Mouse (Mus musculus) hindbrain, embryonic 16.5 days (tissue): ENCODE measurements around the gene Olfr90. TPM values are rescaled to one million over a fixed set of nuclear protein-coding genes. Genes with fewer than 3 reads are reported as not detected.

Source experiments
- ATAC-seq: fragments of 200-750 bp; cut with Nextera tagmentation; 2 replicates; pipeline ENCODE4 v1.8.0; 2017; ENCODE audit warnings: moderate TSS enrichment, moderate library complexity
- H3K27ac ChIP-seq: fragments of 300-500 bp; sonication (generic); 2 replicates; pipeline ENCODE4 v1.5.1; 2014; ENCODE audit warnings: low read depth, mild to moderate bottlenecking, control low read depth, low read length, moderate library complexity
- H3K27me3 ChIP-seq: fragments of 300-500 bp; sonication (generic); replicated peaks from 2 replicates; pipeline ENCODE4 v1.6.1; 2014; ENCODE audit warnings: low read length; ENCODE audit not compliant: control insufficient read depth, insufficient read depth
- H3K36me3 ChIP-seq: fragments of 300-500 bp; sonication (generic); 2 replicates; pipeline ENCODE4 v1.6.1; 2014; ENCODE audit warnings: mild to moderate bottlenecking, low read length, moderate library complexity, mixed read lengths; ENCODE audit not compliant: control insufficient read depth, insufficient read depth
- H3K4me1 ChIP-seq: fragments of 300-500 bp; sonication (generic); 2 replicates; pipeline ENCODE4 v1.6.1; 2014; ENCODE audit warnings: low read depth, low read length; ENCODE audit not compliant: control insufficient read depth, insufficient read depth
- H3K4me2 ChIP-seq: fragments of 300-500 bp; sonication (generic); 2 replicates; pipeline ENCODE4 v1.6.1; 2014; ENCODE audit warnings: mild to moderate bottlenecking, low read length, control low read depth, moderate library complexity
- H3K4me3 ChIP-seq: fragments of 300-500 bp; sonication (generic); 2 replicates; pipeline ENCODE4 v1.5.1; 2014; ENCODE audit warnings: mild to moderate bottlenecking, low read length, control low read depth, moderate library complexity
- H3K9ac ChIP-seq: fragments of 300-500 bp; sonication (generic); 2 replicates; pipeline ENCODE4 v1.6.1; 2014; ENCODE audit warnings: low read depth, mild to moderate bottlenecking, control low read depth, low read length, moderate library complexity
- H3K9me3 ChIP-seq: fragments of 300-500 bp; sonication (generic); 2 replicates; pipeline ENCODE4 v1.6.1; 2014; ENCODE audit warnings: mild to moderate bottlenecking, low read length, moderate library complexity; ENCODE audit not compliant: control insufficient read depth
- WGBS: fragments of 180-500 bp; shearing (Covaris S2); extraction: QIAGEN DNeasy Blood & Tissue Kit; methylation state at CpG from one replicate; pipeline ENCODE4 v1.1.7; 2014; 5-methylcytosine and 5-hydroxymethylcytosine counted together
- polyA plus RNA-seq: library from polyadenylated mRNA; unstranded; fragments of >200 nt; fragmentation: Nextera tagmentation; extraction: Ambion mirVana; gene quantifications from 2 replicates; pipeline ENCODE4 v1.2.1, GENCODE M21; 2015

The Olfr90 gene
- polyA plus RNA-seq, 1 experiment from 2014 or later, result 0.09 TPM

DNA sequence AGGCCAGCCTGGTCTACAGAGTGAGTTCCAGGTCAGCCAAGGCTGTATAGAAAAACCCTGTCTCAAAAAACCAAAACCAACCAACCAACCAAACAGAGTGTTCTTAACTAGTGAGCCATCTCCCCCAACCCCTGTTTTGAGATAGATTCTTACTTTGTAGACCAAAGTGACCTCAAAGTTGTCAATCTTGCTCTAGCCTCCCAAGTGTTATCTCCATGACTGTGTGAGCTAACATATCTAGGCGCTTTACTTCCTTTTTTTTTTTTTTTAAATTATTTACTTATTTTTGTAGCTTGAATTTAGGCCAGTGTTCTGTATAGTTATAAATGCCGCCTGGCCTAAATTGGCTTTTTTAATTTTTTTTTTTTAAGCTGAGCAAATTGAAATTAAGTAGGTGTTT is 22.3 kb downstream of the Olfr90 start:
- Histone ChIP-seq H3K27ac (no peak overlapping the region), H3K9ac (no peak overlapping the region), H3K9me3 (no peaks in the 10 kb centered on the region), H3K4me2 (no peak overlapping the region), H3K4me1 (no peaks in the 10 kb centered on the region), H3K27me3 (no peaks in the 10 kb centered on the region), H3K36me3 (peaks cover 73% of the 10 kb centered on the region), H3K4me3 (no peak overlapping the region)
- ATAC-seq, result no peak
- 98% methylated on average over 2 of the region's 2 CpGs for WGBS

DNA sequence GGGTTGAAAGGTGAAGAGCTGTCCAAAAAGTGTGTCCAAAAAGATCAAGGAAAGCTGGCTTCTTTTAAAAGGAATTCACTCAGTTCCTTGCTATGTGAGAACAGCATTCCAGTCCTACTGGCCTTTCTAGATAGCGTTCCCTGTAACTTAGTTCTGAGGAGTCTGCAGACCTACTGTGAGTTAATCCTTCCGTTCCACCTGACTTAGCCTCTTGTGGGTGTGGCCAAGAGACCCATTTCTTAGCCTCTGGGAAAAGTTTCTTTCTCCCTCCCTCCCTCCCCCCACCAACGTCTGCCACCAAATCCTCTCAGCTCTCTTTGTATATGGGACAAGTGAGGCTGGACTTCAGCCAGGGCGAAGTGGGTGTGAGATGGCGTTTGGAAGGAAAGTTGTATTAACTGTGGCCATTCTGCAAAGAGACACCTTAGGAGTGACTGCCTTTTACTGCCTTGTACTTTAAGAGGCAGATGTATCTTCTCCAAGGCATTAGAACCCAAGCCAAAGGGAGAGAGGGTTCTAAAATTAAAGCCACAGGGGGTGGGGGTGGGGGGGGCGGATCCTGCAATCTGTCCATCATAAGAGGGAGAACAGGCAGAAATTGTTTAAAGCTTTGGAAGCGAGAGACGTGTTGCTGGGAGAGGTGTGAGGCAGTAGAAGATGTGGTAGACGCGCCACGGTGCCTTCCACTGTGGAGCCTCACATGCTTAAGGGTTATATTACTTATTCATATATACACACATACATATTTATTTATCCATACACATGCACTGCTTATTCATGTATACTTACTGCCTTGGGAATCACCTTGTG is 24.4 kb downstream of the Olfr90 start:
- no peak for ATAC-seq
- H3K36me3 ChIP-seq, result peaks cover 57% of the 10 kb centered on the region
- no peaks in the 10 kb centered on the region for H3K4me1 ChIP-seq
- no peaks in the 10 kb centered on the region for H3K9me3 ChIP-seq
- no peak overlapping the region for H3K4me3 ChIP-seq
- no peak overlapping the region for H3K9ac ChIP-seq
- WGBS, result 69% methylated on average over 11 of the region's 11 CpGs
- H3K4me2 ChIP-seq, result no peak overlapping the region
- no peak overlapping the region for H3K27ac ChIP-seq
- no peaks in the 10 kb centered on the region for H3K27me3 ChIP-seq

- Histone ChIP-seq H3K4me3 (no peak overlapping the region), H3K27ac (no peak overlapping the region), H3K4me2 (no peak overlapping the region), H3K27me3 (no peaks in the 10 kb centered on the region), H3K9me3 (no peaks in the 10 kb centered on the region), H3K9ac (no peak overlapping the region), H3K36me3 (peaks cover 52% of the 10 kb centered on the region), H3K4me1 (no peaks in the 10 kb centered on the region)
- 75% methylated on average over 10 of the region's 10 CpGs for WGBS
- no peak for ATAC-seq
Measured at GRCm38 (mm10) chr17:37063063-37063462, 25.2 kb downstream of the Olfr90 start.

DNA sequence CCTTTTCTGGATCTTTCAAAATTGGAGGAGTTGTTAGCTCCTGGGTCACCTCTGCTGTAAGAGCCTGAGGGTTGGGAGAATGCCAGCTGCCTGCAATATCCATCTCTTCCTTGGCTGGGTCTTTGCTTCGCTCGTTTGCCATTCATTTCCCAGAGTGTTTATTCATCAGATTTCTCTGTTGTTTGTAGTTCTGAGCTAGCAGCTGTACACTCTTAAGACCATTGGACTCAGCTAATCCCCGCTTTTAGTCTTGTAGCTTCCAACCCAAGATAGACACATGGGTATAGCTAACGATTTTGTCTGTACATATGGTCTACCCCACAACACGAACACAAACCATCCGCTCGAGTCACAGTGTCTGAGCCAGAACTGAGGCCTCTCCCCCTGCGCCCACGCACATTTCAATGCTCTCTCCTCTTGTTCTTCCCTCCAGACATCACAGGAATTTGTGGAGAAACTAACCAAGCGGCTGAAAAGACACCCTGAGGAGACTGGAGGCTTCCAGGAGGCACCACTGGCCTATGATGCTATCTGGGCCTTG is 26.1 kb downstream of the Olfr90 start:
- WGBS, result 81% methylated on average over 10 of the region's 10 CpGs
- Histone ChIP-seq H3K27ac (no peak overlapping the region), H3K9ac (no peak overlapping the region), H3K4me1 (no peaks in the 10 kb centered on the region), H3K9me3 (no peaks in the 10 kb centered on the region), H3K36me3 (peaks cover 48% of the 10 kb centered on the region), H3K4me2 (no peak overlapping the region), H3K4me3 (no peak overlapping the region), H3K27me3 (no peaks in the 10 kb centered on the region)
- no peak for ATAC-seq

DNA sequence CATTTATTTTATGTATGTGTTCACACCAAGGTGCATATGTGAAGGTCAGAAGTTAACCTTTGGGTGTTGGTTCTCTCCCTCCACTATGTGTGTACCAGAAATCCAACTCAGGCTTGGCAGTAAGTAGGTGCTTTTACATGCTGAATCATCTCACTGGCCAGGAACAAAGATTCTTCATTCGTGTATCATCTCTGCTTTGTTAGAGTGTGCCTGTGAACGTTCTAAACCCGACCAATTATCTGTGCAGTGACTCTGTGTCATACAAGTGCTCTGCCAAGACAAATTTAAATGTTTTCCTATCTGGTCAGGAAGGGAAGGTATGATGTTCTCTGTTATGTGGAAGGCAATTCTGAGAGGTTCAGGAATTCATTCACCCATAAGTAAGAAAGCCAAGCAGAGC is 26.9 kb downstream of the Olfr90 start:
- Histone ChIP-seq H3K9me3 (no peaks in the 10 kb centered on the region), H3K36me3 (peaks cover 43% of the 10 kb centered on the region), H3K4me2 (no peak overlapping the region), H3K9ac (no peak overlapping the region), H3K4me3 (no peak overlapping the region), H3K4me1 (no peaks in the 10 kb centered on the region), H3K27ac (no peak overlapping the region), H3K27me3 (no peaks in the 10 kb centered on the region)
- ATAC-seq, result no peak
- WGBS, result 62% methylated on average over 3 of the region's 3 CpGs

GRCm38 (mm10) chr17:37056957-37057356 is 31.3 kb downstream of the Olfr90 start:
- Histone ChIP-seq H3K9me3 (no peaks in the 10 kb centered on the region), H3K36me3 (peaks cover 24% of the 10 kb centered on the region), H3K4me2 (no peak overlapping the region), H3K27me3 (no peaks in the 10 kb centered on the region), H3K9ac (no peak overlapping the region), H3K4me1 (peaks cover 6% of the 10 kb centered on the region), H3K4me3 (no peak overlapping the region), H3K27ac (no peak overlapping the region)
- WGBS, result 58% methylated on average over 6 of the region's 6 CpGs
- ATAC-seq, result peak; percentile 17; the same call in 1 of the 2 replicates

GRCm38 (mm10) chr17:37051745-37052144 is 36.6 kb downstream of the Olfr90 start:
- H3K4me2 ChIP-seq, result peak overlapping the region; percentile 86
- peaks cover 41% of the 10 kb centered on the region for H3K4me1 ChIP-seq
- H3K36me3 ChIP-seq, result peaks cover 13% of the 10 kb centered on the region; the same call in 1 of the 2 replicates
- H3K27me3 ChIP-seq, result no peaks in the 10 kb centered on the region
- peak overlapping the region; percentile 60 for H3K4me3 ChIP-seq
- ATAC-seq, result no peak
- no peaks in the 10 kb centered on the region for H3K9me3 ChIP-seq
- peak overlapping the region; percentile 91; the same call in 1 of the 2 replicates for H3K9ac ChIP-seq
- WGBS, result 50% methylated on average over 4 of the region's 4 CpGs
- no peak overlapping the region for H3K27ac ChIP-seq

DNA sequence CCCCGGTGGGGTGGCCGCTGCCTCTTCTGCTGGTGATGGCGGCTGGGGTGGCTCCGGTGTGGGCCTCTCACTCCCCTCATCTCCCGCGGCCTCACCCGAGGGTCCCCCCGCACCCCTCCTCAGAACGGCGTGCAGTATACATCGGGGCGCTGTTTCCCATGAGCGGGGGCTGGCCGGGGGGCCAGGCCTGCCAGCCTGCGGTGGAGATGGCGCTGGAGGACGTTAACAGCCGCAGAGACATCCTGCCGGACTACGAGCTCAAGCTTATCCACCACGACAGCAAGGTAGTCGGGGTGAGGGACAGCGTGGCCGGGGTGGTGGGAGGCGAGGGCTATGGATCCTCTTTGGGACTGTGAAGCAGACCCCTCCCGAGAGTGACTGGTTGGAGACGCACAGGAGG is 37.4 kb downstream of the Olfr90 start:
- peak; percentile 22 for ATAC-seq

DNA sequence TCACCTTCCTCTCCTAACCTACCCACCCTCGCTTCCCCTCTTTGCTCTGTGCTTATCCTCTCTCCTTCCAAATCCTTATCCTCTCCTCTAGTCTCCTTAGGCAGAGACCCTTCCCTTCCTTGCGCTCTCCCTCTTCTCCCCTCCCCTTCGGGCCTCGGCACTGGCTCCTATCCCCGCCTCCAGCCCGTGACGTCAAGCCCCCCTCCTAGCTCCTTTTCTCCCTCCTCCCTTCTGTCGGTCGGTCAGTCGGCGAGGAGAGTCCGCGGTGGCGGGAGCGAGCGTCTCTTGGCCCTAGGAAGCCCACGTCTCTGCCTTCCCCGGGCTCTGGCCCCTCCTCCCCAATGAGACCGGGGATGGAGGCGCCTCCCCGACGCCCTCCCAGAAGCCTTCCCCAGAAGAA is 37.9 kb downstream of the Olfr90 start:
- Histone ChIP-seq H3K4me3 (peak overlapping the region; percentile 60), H3K4me1 (peaks cover 41% of the 10 kb centered on the region)
- WGBS, result 1% methylated on average over 21 of the region's 22 CpGs

More for the DNA sequence above, 37.4 kb downstream of the Olfr90 start:
- H3K4me1 ChIP-seq, result peaks cover 41% of the 10 kb centered on the region
- peaks cover 10% of the 10 kb centered on the region; the same call in 1 of the 2 replicates for H3K36me3 ChIP-seq
- H3K4me3 ChIP-seq, result peak overlapping the region; percentile 60
- peak overlapping the region; percentile 87 for H3K27ac ChIP-seq
- peak overlapping the region; percentile 86 for H3K4me2 ChIP-seq
- WGBS, result 3% methylated on average over 27 of the region's 27 CpGs
- no peaks in the 10 kb centered on the region for H3K9me3 ChIP-seq
- no peaks in the 10 kb centered on the region for H3K27me3 ChIP-seq
- peak overlapping the region; percentile 91 for H3K9ac ChIP-seq

More for the DNA sequence above, 37.9 kb downstream of the Olfr90 start:
- Histone ChIP-seq H3K9ac (peak overlapping the region; percentile 91), H3K4me2 (peak overlapping the region; percentile 86), H3K9me3 (no peaks in the 10 kb centered on the region), H3K27me3 (no peaks in the 10 kb centered on the region), H3K36me3 (0 out of 2 replicates have a peak, but pooled peaks cover 10% of the 10 kb centered on the region), H3K27ac (peak overlapping the region; percentile 87)
- peak; percentile 74 for ATAC-seq
